Mouse (Mus musculus): ENCODE data around the gene Tomm5. TPM values are rescaled to one million over a fixed set of nuclear protein-coding genes. Genes with fewer than 3 reads are reported as not detected.

The Tomm5 gene
- 45.9 and 81.1 TPM in 2 replicates for polyA plus RNA-seq (2012; rRNA removed; ENCODE audit: low replicate concordance)

GRCm38 (mm10) chr4:45107601-45108277, at the start of gene Tomm5:
Gene Tomm5 (minus strand): TSS chr4:45108114.

GRCm38 (mm10) chr4:45084021-45084894, 23.7 kb downstream of the Tomm5 start, which contains the start of gene Fbxo10:
Gene Fbxo10 (minus strand): TSS chr4:45084604.

Other genes with a start within 250 kb of the Tomm5 start
- 57.3 and 60.6 TPM in 2 replicates for gene Grhpr, start 126.7 kb downstream of the Tomm5 start, polyA plus RNA-seq (2012; rRNA removed; ENCODE audit: low replicate concordance)
- gene Zbtb5, start 95.7 kb downstream of the Tomm5 start, polyA plus RNA-seq (2012; rRNA removed; ENCODE audit: low replicate concordance), result 3.5 and 7.9 TPM in 2 replicates
- 1.2 and 1.5 TPM in 2 replicates for gene Polr1e, start 89.5 kb downstream of the Tomm5 start, polyA plus RNA-seq (2012; rRNA removed; ENCODE audit: low replicate concordance)
- gene Fbxo10, start 23.5 kb downstream of the Tomm5 start, polyA plus RNA-seq (2012; rRNA removed; ENCODE audit: low replicate concordance), result 1.9 and 2.5 TPM in 2 replicates
- gene Frmpd1, start 76.8 kb upstream of the Tomm5 start, polyA plus RNA-seq (2012; rRNA removed; ENCODE audit: low replicate concordance), result 0.07 and 0.47 TPM in 2 replicates
- 0.37 and 0.60 TPM in 2 replicates for gene Trmt10b, start 189.0 kb upstream of the Tomm5 start, polyA plus RNA-seq (2012; rRNA removed; ENCODE audit: low replicate concordance)
- 15.1 and 25.8 TPM in 2 replicates for gene Dcaf10, start 234.0 kb upstream of the Tomm5 start, polyA plus RNA-seq (2012; rRNA removed; ENCODE audit: low replicate concordance)
- gene Exosc3, start 234.6 kb upstream of the Tomm5 start, polyA plus RNA-seq (2012; rRNA removed; ENCODE audit: low replicate concordance), result 18.3 and 20.3 TPM in 2 replicates

Measured in duodenum, adult 2 months (tissue).